ENCODE assay signal across 27 mouse cellular contexts in the genomic region with DNA sequence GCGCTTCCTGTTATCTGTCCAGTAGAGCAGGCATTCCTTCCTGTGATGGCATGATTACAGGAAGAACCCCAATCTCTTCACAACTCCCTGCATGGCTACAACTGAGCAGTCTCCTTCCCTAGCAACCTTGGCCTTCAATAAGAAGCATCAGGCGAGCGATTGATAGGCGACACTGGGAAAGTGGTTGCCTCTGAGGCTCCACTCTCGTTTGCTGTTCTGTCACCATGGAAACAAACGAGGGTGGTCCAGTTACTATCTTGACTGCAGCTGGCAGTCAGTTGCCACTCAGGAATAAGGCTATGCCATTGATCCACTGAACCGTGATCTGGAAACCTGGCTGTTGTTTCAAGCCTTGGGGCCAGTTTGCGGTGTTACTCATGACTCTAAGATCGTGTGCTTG. TPM values are rescaled to one million over a fixed set of nuclear protein-coding genes. Genes with fewer than 3 reads are reported as not detected.
DNase-seq lines count a peak whose midpoint lies in the region; ATAC-seq and TF ChIP-seq lines count a peak whose summit lies in the region.
"Had no signal": no experiment of that assay in that cellular context is flagged by ENCODE, and none has a peak within 500 bp of the region (broad histone marks: within the 10 kb centered on the region; RNA-seq: fewer than 3 reads in every experiment).

No protein-coding gene starts in this region.

- 0 out of 2 replicates have a peak, but pooled peaks cover 5% of the 10 kb centered on the region for H3K4me1 ChIP-seq in forebrain, embryonic 13.5 days
- no peaks in the 10 kb centered on the region for H3K4me1 ChIP-seq in forebrain, embryonic 11.5 days (replicated peaks; ENCODE audit: control insufficient read depth, insufficient read depth, low read length)
- peaks cover 28% of the 10 kb centered on the region for H3K4me1 ChIP-seq in kidney, embryonic 15.5 days
- H3K4me1 ChIP-seq in hindbrain, embryonic 13.5 days (replicated peaks) = peaks cover 32% of the 10 kb centered on the region
- H3K4me1 ChIP-seq in midbrain, postnatal 0 days (ENCODE audit: insufficient read depth, low read length) = peaks cover 17% of the 10 kb centered on the region
- H3K4me1 ChIP-seq: intestine, embryonic 15.5 days; megakaryocyte, embryonic 14.5 days had no signal

- H3K9ac ChIP-seq in forebrain, embryonic 13.5 days = no peak overlapping the region
- H3K9ac ChIP-seq in forebrain, embryonic 11.5 days (ENCODE audit: low read length) = no peak overlapping the region
- no peak overlapping the region for H3K9ac ChIP-seq in kidney, embryonic 15.5 days
- no peak overlapping the region for H3K9ac ChIP-seq in hindbrain, embryonic 13.5 days
- no peak overlapping the region for H3K9ac ChIP-seq in midbrain, postnatal 0 days (replicated peaks; ENCODE audit: low read length, poor library complexity, severe bottlenecking)
- H3K9ac ChIP-seq: intestine, embryonic 15.5 days; liver, postnatal 0 days had no signal

- no peaks in the 10 kb centered on the region for H3K36me3 ChIP-seq in forebrain, embryonic 13.5 days (ENCODE audit: poor library complexity, severe bottlenecking)
- H3K36me3 ChIP-seq in forebrain, embryonic 11.5 days (ENCODE audit: control insufficient read depth, insufficient read depth, low read length) = no peaks in the 10 kb centered on the region
- H3K36me3 ChIP-seq in kidney, embryonic 15.5 days = no peaks in the 10 kb centered on the region
- no peaks in the 10 kb centered on the region for H3K36me3 ChIP-seq in hindbrain, embryonic 13.5 days
- H3K36me3 ChIP-seq in midbrain, postnatal 0 days (ENCODE audit: insufficient read depth, low read length) = no peaks in the 10 kb centered on the region
- H3K36me3 ChIP-seq: intestine, embryonic 15.5 days had no signal

- no peak for DNase-seq in forebrain, embryonic 11.5 days (ENCODE audit: low spot score)
- no peak for DNase-seq in kidney, postnatal 14 days
- peak; percentile 75 for DNase-seq in midbrain, postnatal 0 days (ENCODE audit: low spot score)
- no peak for DNase-seq in lung, postnatal 14 days
- DNase-seq: adrenal gland, postnatal 14 days; cerebellum, adult 18-20 months; cerebellum, postnatal 25 days; gastrocnemius, postnatal 10 days; heart, adult 18-20 months; heart, postnatal 36 days; kidney, postnatal 10 days; liver, postnatal 0 days; lung, postnatal 10 days; right cerebral cortex, postnatal 4 days had no signal

- no peaks in the 10 kb centered on the region for H3K9me3 ChIP-seq in forebrain, embryonic 13.5 days (replicated peaks)
- H3K9me3 ChIP-seq in forebrain, embryonic 11.5 days (ENCODE audit: control insufficient read depth, low read length) = no peaks in the 10 kb centered on the region
- H3K9me3 ChIP-seq in kidney, embryonic 15.5 days (replicated peaks) = no peaks in the 10 kb centered on the region
- no peaks in the 10 kb centered on the region for H3K9me3 ChIP-seq in hindbrain, embryonic 13.5 days
- H3K9me3 ChIP-seq in midbrain, postnatal 0 days (ENCODE audit: low read length) = no peaks in the 10 kb centered on the region
- H3K9me3 ChIP-seq: intestine, embryonic 15.5 days; megakaryocyte, embryonic 14.5 days had no signal

- 0 out of 2 replicates have a peak, but pooled peaks cover 4% of the 10 kb centered on the region for H3K27me3 ChIP-seq in forebrain, embryonic 13.5 days
- H3K27me3 ChIP-seq in forebrain, embryonic 11.5 days (ENCODE audit: control insufficient read depth, insufficient read depth, low read length) = no peaks in the 10 kb centered on the region
- no peaks in the 10 kb centered on the region for H3K27me3 ChIP-seq in kidney, embryonic 15.5 days
- no peaks in the 10 kb centered on the region for H3K27me3 ChIP-seq in hindbrain, embryonic 13.5 days
- H3K27me3 ChIP-seq in midbrain, postnatal 0 days (ENCODE audit: insufficient read depth, low read length) = no peaks in the 10 kb centered on the region
- H3K27me3 ChIP-seq: intestine, embryonic 15.5 days; Patski had no signal

- TF ChIP-seq CTCF in midbrain, postnatal 0 days (IDR thresholded peaks at IDR 0.05) = no peak

- no peak overlapping the region for H3K4me2 ChIP-seq in forebrain, embryonic 13.5 days
- no peak overlapping the region for H3K4me2 ChIP-seq in forebrain, embryonic 11.5 days (ENCODE audit: low read depth, low read length, severe bottlenecking)
- H3K4me2 ChIP-seq in kidney, embryonic 15.5 days = no peak overlapping the region
- H3K4me2 ChIP-seq in hindbrain, embryonic 13.5 days = no peak overlapping the region
- H3K4me2 ChIP-seq in midbrain, postnatal 0 days (ENCODE audit: low read depth, low read length, poor library complexity, severe bottlenecking) = no peak overlapping the region
- H3K4me2 ChIP-seq: intestine, embryonic 15.5 days had no signal

- ATAC-seq in forebrain, embryonic 13.5 days = peak; percentile 33; the same call in 1 of the 2 replicates
- ATAC-seq in forebrain, embryonic 11.5 days (replicated peaks; ENCODE audit: low FRiP score) = no peak
- 0 out of 2 replicates have a peak, but pooled peaks have one; percentile 40 for ATAC-seq in kidney, embryonic 15.5 days (replicated peaks; ENCODE audit: low FRiP score)
- peak; percentile 57; the same call in 1 of the 2 replicates for ATAC-seq in hindbrain, embryonic 13.5 days (ENCODE audit: low FRiP score)
- peak; percentile 69 for ATAC-seq in midbrain, postnatal 0 days (ENCODE audit: low FRiP score)
- no peak for ATAC-seq in activated CD4-positive, CD25-positive, alpha-beta regulatory T cell, adult 4 months
- ATAC-seq: CD4-positive, CD25-positive, alpha-beta regulatory T cell, adult 4 months; intestine, embryonic 15.5 days; liver, postnatal 0 days; Patski had no signal

- H3K27ac ChIP-seq in forebrain, embryonic 13.5 days = no peak overlapping the region
- H3K27ac ChIP-seq in forebrain, embryonic 11.5 days (ENCODE audit: low read depth, low read length) = no peak overlapping the region
- H3K27ac ChIP-seq in kidney, embryonic 15.5 days = no peak overlapping the region
- no peak overlapping the region for H3K27ac ChIP-seq in hindbrain, embryonic 13.5 days
- H3K27ac ChIP-seq in midbrain, postnatal 0 days (ENCODE audit: low read depth, low read length) = peak overlapping the region; percentile 43; the same call in 1 of the 2 replicates
- H3K27ac ChIP-seq: intestine, embryonic 15.5 days; layer of hippocampus, adult 2 months had no signal

- WGBS in forebrain, embryonic 13.5 days = 55% methylated on average over 9 of the region's 9 CpGs
- WGBS in forebrain, embryonic 11.5 days = 70% methylated on average over 9 of the region's 9 CpGs
- WGBS in kidney, embryonic 15.5 days = 47% methylated on average over 9 of the region's 9 CpGs
- WGBS in hindbrain, embryonic 13.5 days = 52% methylated on average over 9 of the region's 9 CpGs
- 42% methylated on average over 9 of the region's 9 CpGs for WGBS in midbrain, postnatal 0 days

- no peak overlapping the region for H3K4me3 ChIP-seq in forebrain, embryonic 13.5 days
- H3K4me3 ChIP-seq in forebrain, embryonic 11.5 days (ENCODE audit: low read depth, low read length) = no peak overlapping the region
- H3K4me3 ChIP-seq in kidney, embryonic 15.5 days (replicated peaks) = no peak overlapping the region
- no peak overlapping the region for H3K4me3 ChIP-seq in hindbrain, embryonic 13.5 days
- no peak overlapping the region for H3K4me3 ChIP-seq in midbrain, postnatal 0 days (ENCODE audit: low read depth, low read length)
- H3K4me3 ChIP-seq: intestine, embryonic 15.5 days; layer of hippocampus, adult 2 months; megakaryocyte, embryonic 14.5 days had no signal

RNA-seq across cellular contexts. Expression of a gene that starts 7.8 kb away (rescaled TPM):
- polyA plus RNA-seq in forebrain, embryonic 13.5 days (2015; fragmentation: Nextera tagmentation; extraction: Ambion mirVana) = not detected in 2 replicates
- not detected in 2 replicates for polyA plus RNA-seq in forebrain, embryonic 11.5 days (2014; fragmentation: Nextera tagmentation; extraction: Ambion mirVana)
- polyA plus RNA-seq in kidney, embryonic 15.5 days (2015; fragmentation: Nextera tagmentation; extraction: Ambion mirVana) = not detected in 2 replicates
- not detected in 2 replicates for polyA plus RNA-seq in hindbrain, embryonic 13.5 days (2015; fragmentation: Nextera tagmentation; extraction: Ambion mirVana)
- not detected in 2 replicates for total RNA-seq in midbrain, postnatal 0 days (2014; rRNA removed)
- not detected in 2 replicates for polyA plus RNA-seq in midbrain, postnatal 0 days (2015; fragmentation: Nextera tagmentation; extraction: Ambion mirVana)
- polyA plus RNA-seq in activated CD4-positive, CD25-positive, alpha-beta regulatory T cell, adult 4 months (2017; shearing (Covaris generic)) = not detected
- total RNA-seq: ES-E14; layer of hippocampus, adult 2 months; left cerebral cortex, postnatal 36 days had no signal
- polyA plus RNA-seq: CD4-positive, CD25-positive, alpha-beta regulatory T cell, adult 4 months; heart, embryonic 14.5 days; intestine, embryonic 15.5 days; liver, adult 2 months; liver, postnatal 0 days had no signal

Comparison
In these comparisons a context has a peak if more than half of its experiments do, and no peak if none do; other contexts are left out.
1. ATAC-seq: peak in forebrain, embryonic 13.5 days (single experiment), kidney, embryonic 15.5 days (single experiment), hindbrain, embryonic 13.5 days (single experiment) and midbrain, postnatal 0 days (single experiment); none in forebrain, embryonic 11.5 days (single experiment) and activated CD4-positive, CD25-positive, alpha-beta regulatory T cell, adult 4 months (single experiment).